Mouse (Mus musculus) adrenal gland, postnatal 10 days (tissue): ENCODE measurements around the gene Npas1. TPM values are rescaled to one million over a fixed set of nuclear protein-coding genes. Genes with fewer than 3 reads are reported as not detected.

Source experiments
- DNase-seq: peaks from one replicate; pipeline ENCODE4 v3.0.0; 2021; ENCODE audit warnings: mixed read lengths
- total RNA-seq, 2 experiments: library from RNA; stranded (reverse); gene quantifications; 2 replicates each; pipeline ENCODE4 v1.2.3; 2021

Npas1 gene
- total RNA-seq, 2 experiments from 2014 or later, result not detected

DNA sequence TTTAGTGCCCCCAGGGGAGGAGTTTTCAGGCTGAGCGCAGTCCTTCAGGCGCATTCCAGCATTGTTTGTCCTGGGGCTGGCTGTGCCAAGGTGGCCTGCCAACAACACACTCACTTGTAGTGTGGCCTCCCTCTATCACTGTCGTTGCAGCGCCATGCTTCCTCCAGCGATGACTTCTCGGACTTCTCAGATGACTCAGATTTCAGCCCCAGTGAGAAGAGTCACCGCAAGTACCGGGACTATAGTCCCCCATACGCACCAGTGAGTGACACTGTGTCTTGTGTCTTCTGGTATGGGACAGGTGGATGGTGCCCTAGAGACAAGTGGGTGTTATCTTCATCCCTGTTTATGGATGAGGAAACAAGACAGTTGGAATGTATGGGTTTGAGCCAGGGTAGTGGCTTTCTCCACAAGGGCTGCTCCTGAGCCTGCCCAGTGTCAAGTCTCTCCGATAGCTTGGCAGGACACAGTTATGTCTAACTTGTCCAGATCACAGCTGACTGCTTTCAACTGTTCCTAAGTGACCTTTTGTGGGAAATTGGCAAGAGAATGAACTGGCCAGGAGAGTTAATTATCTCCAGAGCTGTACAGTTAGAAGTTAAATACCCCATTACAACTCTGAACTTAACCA lies 60.3 kb downstream of the Npas1 start:
- peak; percentile 70 for DNase-seq

GRCm38 (mm10) chr7:16415426-16415825 lies 62.1 kb downstream of the Npas1 start:
- no peak for DNase-seq

- DNase-seq, result no peak
These were observed 64.6 kb downstream of the Npas1 start for GRCm38 (mm10) chr7:16412930-16413329.

DNA sequence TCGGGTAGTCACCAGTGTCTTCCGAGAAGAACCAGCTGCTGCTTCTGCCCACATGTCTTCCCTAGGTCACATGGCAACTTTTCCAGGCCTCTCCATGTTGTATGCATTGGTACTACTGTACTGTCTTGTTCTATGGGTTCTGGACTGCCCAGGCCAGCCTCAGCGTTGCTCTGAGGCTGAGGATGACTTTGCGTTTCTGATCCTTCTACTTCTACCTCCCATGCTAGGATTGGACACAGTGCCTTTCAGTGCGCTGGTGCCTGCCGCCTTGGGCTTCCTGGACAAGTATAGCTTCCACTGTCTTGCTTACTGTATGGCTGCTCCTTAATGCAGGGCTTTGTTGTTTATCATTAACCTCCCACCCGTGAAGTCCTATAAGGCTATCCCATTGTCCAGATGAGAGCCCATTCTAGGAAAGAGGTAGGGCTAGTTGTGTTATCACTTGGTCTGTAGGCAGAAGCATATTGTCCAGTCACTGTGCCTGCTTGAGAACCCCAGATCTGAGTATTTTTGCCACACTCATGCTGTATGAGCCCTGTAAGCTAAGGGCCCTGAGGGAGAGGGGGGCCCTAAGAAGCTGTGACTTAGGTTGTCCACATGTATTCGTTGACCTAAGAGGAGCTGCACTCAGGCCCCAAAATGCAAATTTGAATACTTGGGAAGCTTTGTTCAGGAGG lies 65.2 kb downstream of the Npas1 start:
- DNase-seq, result no peak

DNA sequence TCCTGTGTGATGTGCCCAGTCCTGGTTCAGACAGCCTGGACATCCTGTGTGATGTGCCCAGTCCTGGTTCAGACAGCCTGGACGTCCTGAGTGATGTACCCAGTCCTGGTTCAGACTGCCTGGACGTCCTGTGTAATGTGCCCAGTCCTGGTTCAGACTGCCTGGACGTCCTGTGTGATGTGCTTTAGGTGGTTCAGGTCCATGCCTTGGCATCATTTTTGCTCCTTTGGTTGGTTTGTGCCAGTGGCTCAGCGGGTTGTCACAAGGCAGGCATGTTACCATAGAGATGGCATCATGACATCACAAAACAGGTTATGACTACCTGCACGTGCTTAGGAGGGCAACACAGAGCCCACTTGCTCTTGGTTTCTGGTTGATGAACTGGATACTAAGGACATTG lies 66.4 kb downstream of the Npas1 start:
- DNase-seq, result no peak

DNA sequence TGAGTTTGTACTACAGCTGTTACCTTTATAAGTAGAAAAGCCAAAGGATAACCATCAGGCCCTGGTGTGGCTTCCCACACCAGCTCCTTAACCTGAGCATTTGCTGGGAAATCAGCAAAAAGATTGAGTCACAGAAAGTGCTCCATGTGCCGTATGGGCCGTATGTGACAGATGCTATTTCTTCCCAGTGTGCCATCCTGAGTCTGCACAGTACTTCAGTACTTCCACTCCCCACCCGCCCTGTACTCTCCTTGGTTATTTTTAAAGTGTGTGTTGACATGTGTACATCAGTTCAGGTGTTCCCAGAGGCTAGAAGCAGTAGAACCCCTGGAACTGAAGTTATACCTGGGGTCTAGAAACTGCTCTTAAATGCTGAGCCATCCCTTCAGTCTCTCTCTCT lies 70.5 kb downstream of the Npas1 start:
- no peak for DNase-seq

Other genes starting within 250 kb of the Npas1 start
- gene C5ar2, start 233.6 kb downstream of the Npas1 start, total RNA-seq, result under 1 TPM; 0.36 to 0.67 TPM
- gene C5ar1, start 218.2 kb downstream of the Npas1 start, total RNA-seq, result 1 to 10 TPM; 2.7 to 3.9 TPM
- gene Inafm1, start 204.1 kb downstream of the Npas1 start, total RNA-seq, result 10 to 100 TPM; 20.4 to 24.2 TPM
- gene Ccdc9, start 190.9 kb downstream of the Npas1 start, total RNA-seq, result 10 to 100 TPM; 54.7 to 67.5 TPM
- gene Bbc3, start 169.3 kb downstream of the Npas1 start, total RNA-seq, result 10 to 100 TPM in 1 of 2 experiments, 1 to 10 TPM in 1; 7.9 to 13.9 TPM
- 10 to 100 TPM; 60.8 to 64.0 TPM for gene Sae1, start 89.9 kb downstream of the Npas1 start, total RNA-seq
- gene Zc3h4, start 76.8 kb downstream of the Npas1 start, total RNA-seq, result 10 to 100 TPM; 44.0 to 54.3 TPM
- gene Tmem160, start 24.9 kb downstream of the Npas1 start, total RNA-seq, result 10 to 100 TPM; 43.9 to 46.8 TPM
- gene Arhgap35, start 137.3 kb upstream of the Npas1 start, total RNA-seq, result 10 to 100 TPM; 49.3 to 56.1 TPM
- not detected for gene Ceacam15, start 198.0 kb upstream of the Npas1 start, total RNA-seq
- not detected for gene Ceacam9, start 244.2 kb upstream of the Npas1 start, total RNA-seq